Mouse (Mus musculus): ENCODE measurements around the gene Ms4a8a. TPM values are rescaled to one million over a fixed set of nuclear protein-coding genes. Genes with fewer than 3 reads are reported as not detected.

Gene Ms4a8a
- polyA plus RNA-seq, 1 experiment from 2014 or later: 4.5 TPM

- no peaks in the 10 kb centered on the region for H3K9me3 ChIP-seq (ENCODE audit: low read length)
Observed at GRCm38 (mm10) chr19:11050286-11050685, 30.6 kb downstream of the Ms4a8a start.

GRCm38 (mm10) chr19:11049426-11049825, 31.5 kb downstream of the Ms4a8a start:
- Histone ChIP-seq H3K27ac (ENCODE audit: low read length) (no peak overlapping the region), H3K4me2 (replicated peaks; ENCODE audit: low read depth, low read length) (no peak overlapping the region), H3K9ac (replicated peaks; ENCODE audit: low read depth) (no peak overlapping the region), H3K36me3 (ENCODE audit: insufficient read depth, low read length) (no peaks in the 10 kb centered on the region), H3K9me3 (ENCODE audit: low read length) (no peaks in the 10 kb centered on the region), H3K27me3 (replicated peaks; ENCODE audit: insufficient read depth, low read length) (no peaks in the 10 kb centered on the region), H3K4me1 (ENCODE audit: insufficient read depth, low read depth, low read length) (no peaks in the 10 kb centered on the region), H3K4me3 (ENCODE audit: low read depth, low read length) (no peak overlapping the region)
- TF ChIP-seq EP300 (IDR thresholded peaks at IDR 0.05): no peak
- no peak for TF ChIP-seq CTCF (IDR thresholded peaks at IDR 0.05)
- peak; percentile 2 for DNase-seq (ENCODE audit: low spot score)
- no peak for ATAC-seq

More at GRCm38 (mm10) chr19:11050286-11050685, 30.6 kb downstream of the Ms4a8a start:
- Histone ChIP-seq H3K9ac (replicated peaks; ENCODE audit: low read depth) (no peak overlapping the region), H3K4me1 (ENCODE audit: insufficient read depth, low read depth, low read length) (no peaks in the 10 kb centered on the region), H3K27me3 (replicated peaks; ENCODE audit: insufficient read depth, low read length) (no peaks in the 10 kb centered on the region), H3K4me3 (ENCODE audit: low read depth, low read length) (no peak overlapping the region), H3K27ac (ENCODE audit: low read length) (no peak overlapping the region), H3K4me2 (replicated peaks; ENCODE audit: low read depth, low read length) (no peak overlapping the region), H3K36me3 (ENCODE audit: insufficient read depth, low read length) (no peaks in the 10 kb centered on the region)
- no peak for TF ChIP-seq CTCF (IDR thresholded peaks at IDR 0.05)
- TF ChIP-seq EP300 (IDR thresholded peaks at IDR 0.05): no peak
- 47% methylated on average over 2 of the region's 2 CpGs for WGBS
- ATAC-seq (no peak), DNase-seq (ENCODE audit: low spot score) (no peak)

- no peak overlapping the region for H3K27ac ChIP-seq (ENCODE audit: low read length)
- DNase-seq (ENCODE audit: low spot score): peak; percentile 4
- ATAC-seq: no peak
- H3K9me3 ChIP-seq (ENCODE audit: low read length): no peaks in the 10 kb centered on the region
- no peaks in the 10 kb centered on the region for H3K27me3 ChIP-seq (replicated peaks; ENCODE audit: insufficient read depth, low read length)
- H3K4me3 ChIP-seq (ENCODE audit: low read depth, low read length): no peak overlapping the region
- H3K36me3 ChIP-seq (ENCODE audit: insufficient read depth, low read length): no peaks in the 10 kb centered on the region
- no peak for TF ChIP-seq EP300 (IDR thresholded peaks at IDR 0.05)
- no peak for TF ChIP-seq CTCF (IDR thresholded peaks at IDR 0.05)
- 60% methylated on average over 1 of the region's 1 CpGs for WGBS
- H3K4me1 ChIP-seq (ENCODE audit: insufficient read depth, low read depth, low read length): no peaks in the 10 kb centered on the region
- H3K4me2 ChIP-seq (replicated peaks; ENCODE audit: low read depth, low read length): no peak overlapping the region
- H3K9ac ChIP-seq (replicated peaks; ENCODE audit: low read depth): no peak overlapping the region
Observed at GRCm38 (mm10) chr19:11048503-11048902, 32.4 kb downstream of the Ms4a8a start.

- Histone ChIP-seq H3K36me3 (ENCODE audit: insufficient read depth, low read length) (no peaks in the 10 kb centered on the region), H3K4me2 (replicated peaks; ENCODE audit: low read depth, low read length) (no peak overlapping the region), H3K9ac (replicated peaks; ENCODE audit: low read depth) (no peak overlapping the region), H3K4me1 (ENCODE audit: insufficient read depth, low read depth, low read length) (no peaks in the 10 kb centered on the region), H3K27me3 (replicated peaks; ENCODE audit: insufficient read depth, low read length) (no peaks in the 10 kb centered on the region), H3K9me3 (ENCODE audit: low read length) (no peaks in the 10 kb centered on the region), H3K4me3 (ENCODE audit: low read depth, low read length) (no peak overlapping the region), H3K27ac (ENCODE audit: low read length) (no peak overlapping the region)
- TF ChIP-seq EP300 (IDR thresholded peaks at IDR 0.05) (no peak), CTCF (IDR thresholded peaks at IDR 0.05) (no peak)
- DNase-seq (ENCODE audit: low spot score) (no peak), ATAC-seq (no peak)
- 72% methylated on average over 6 of the region's 6 CpGs for WGBS
Observed at GRCm38 (mm10) chr19:11048009-11048408, 32.9 kb downstream of the Ms4a8a start.

GRCm38 (mm10) chr19:11044996-11045711, 35.7 kb downstream of the Ms4a8a start:
- no peaks in the 10 kb centered on the region for H3K4me1 ChIP-seq (ENCODE audit: insufficient read depth, low read depth, low read length)
- no peaks in the 10 kb centered on the region for H3K36me3 ChIP-seq (ENCODE audit: insufficient read depth, low read length)
- H3K9me3 ChIP-seq (ENCODE audit: low read length): no peaks in the 10 kb centered on the region
- ATAC-seq (peak; percentile 100), DNase-seq (ENCODE audit: low spot score) (peak; percentile 97)
- H3K27ac ChIP-seq (ENCODE audit: low read length): no peak overlapping the region
- H3K4me3 ChIP-seq (ENCODE audit: low read depth, low read length): peak overlapping the region; percentile 19
- no peak overlapping the region for H3K9ac ChIP-seq (replicated peaks; ENCODE audit: low read depth)
- H3K27me3 ChIP-seq (replicated peaks; ENCODE audit: insufficient read depth, low read length): no peaks in the 10 kb centered on the region
- WGBS: 7% methylated on average over 31 of the region's 40 CpGs
- TF ChIP-seq CTCF (IDR thresholded peaks at IDR 0.05): peak; percentile 77
- TF ChIP-seq EP300 (IDR thresholded peaks at IDR 0.05): no peak
- H3K4me2 ChIP-seq (replicated peaks; ENCODE audit: low read depth, low read length): peak overlapping the region; percentile 55

GRCm38 (mm10) chr19:11044671-11044995, 36.3 kb downstream of the Ms4a8a start:
- TF ChIP-seq CTCF (IDR thresholded peaks at IDR 0.05): no peak
- TF ChIP-seq EP300 (IDR thresholded peaks at IDR 0.05): no peak
- Histone ChIP-seq H3K9me3 (ENCODE audit: low read length) (no peaks in the 10 kb centered on the region), H3K4me3 (ENCODE audit: low read depth, low read length) (peak overlapping the region; percentile 19), H3K27me3 (replicated peaks; ENCODE audit: insufficient read depth, low read length) (no peaks in the 10 kb centered on the region), H3K4me1 (ENCODE audit: insufficient read depth, low read depth, low read length) (no peaks in the 10 kb centered on the region), H3K4me2 (replicated peaks; ENCODE audit: low read depth, low read length) (peak overlapping the region; percentile 55), H3K9ac (replicated peaks; ENCODE audit: low read depth) (no peak overlapping the region), H3K27ac (ENCODE audit: low read length) (no peak overlapping the region), H3K36me3 (ENCODE audit: insufficient read depth, low read length) (no peaks in the 10 kb centered on the region)
- ATAC-seq (peak; percentile 56), DNase-seq (ENCODE audit: low spot score) (no peak)
- 5% methylated on average over 5 of the region's 5 CpGs for WGBS

- Histone ChIP-seq H3K4me2 (replicated peaks; ENCODE audit: low read depth, low read length) (no peak overlapping the region), H3K27me3 (replicated peaks; ENCODE audit: insufficient read depth, low read length) (no peaks in the 10 kb centered on the region), H3K27ac (ENCODE audit: low read length) (no peak overlapping the region), H3K4me3 (ENCODE audit: low read depth, low read length) (no peak overlapping the region), H3K36me3 (ENCODE audit: insufficient read depth, low read length) (no peaks in the 10 kb centered on the region), H3K4me1 (ENCODE audit: insufficient read depth, low read depth, low read length) (no peaks in the 10 kb centered on the region), H3K9me3 (ENCODE audit: low read length) (no peaks in the 10 kb centered on the region), H3K9ac (replicated peaks; ENCODE audit: low read depth) (no peak overlapping the region)
- ATAC-seq: no peak
- no peak for DNase-seq (ENCODE audit: low spot score)
- TF ChIP-seq CTCF (IDR thresholded peaks at IDR 0.05) (no peak), EP300 (IDR thresholded peaks at IDR 0.05) (no peak)
Observed at GRCm38 (mm10) chr19:11037570-11037969, 43.3 kb downstream of the Ms4a8a start.

All from lung, postnatal 0 days (tissue).